Mouse (Mus musculus) heart, embryonic 16.5 days (tissue): ENCODE results near the gene Lrmda. TPM values are rescaled to one million over a fixed set of nuclear protein-coding genes. Genes with fewer than 3 reads are reported as not detected.

Experiments used
- ATAC-seq: fragments of 200-750 bp; cut with Nextera tagmentation; replicated peaks from 2 replicates; pipeline ENCODE4 v1.8.0; 2017; ENCODE audit warnings: moderate number of reproducible peaks; ENCODE audit not compliant: insufficient read depth, low FRiP score; ENCODE audit errors: extremely low read depth
- H3K27ac ChIP-seq: fragments of 300-500 bp; sonication (generic); 2 replicates; pipeline ENCODE4 v1.5.1; 2014; ENCODE audit warnings: mild to moderate bottlenecking, low read length, control low read depth, moderate library complexity
- H3K27me3 ChIP-seq: fragments of 300-500 bp; sonication (generic); 2 replicates; pipeline ENCODE4 v1.6.1; 2014; ENCODE audit warnings: low read length, mixed read lengths; ENCODE audit not compliant: control insufficient read depth, insufficient read depth
- H3K36me3 ChIP-seq: fragments of 300-500 bp; sonication (generic); 2 replicates; pipeline ENCODE4 v1.6.1; 2014; ENCODE audit not compliant: control insufficient read depth, insufficient read depth
- H3K4me1 ChIP-seq: fragments of 300-500 bp; sonication (generic); 2 replicates; pipeline ENCODE4 v1.6.1; 2014; ENCODE audit warnings: low read length, mixed read lengths; ENCODE audit not compliant: control insufficient read depth, insufficient read depth
- H3K4me2 ChIP-seq: fragments of 300-500 bp; sonication (generic); 2 replicates; pipeline ENCODE4 v1.6.1; 2014; ENCODE audit warnings: low read depth, mild to moderate bottlenecking, control low read depth, low read length
- H3K4me3 ChIP-seq: fragments of 300-500 bp; sonication (generic); 2 replicates; pipeline ENCODE4 v1.5.1; 2014; ENCODE audit warnings: mild to moderate bottlenecking, control low read depth, low read length
- H3K9ac ChIP-seq: fragments of 300-500 bp; sonication (generic); 2 replicates; pipeline ENCODE4 v1.6.1; 2014; ENCODE audit warnings: low read length, control low read depth
- H3K9me3 ChIP-seq: fragments of 300-500 bp; sonication (generic); replicated peaks from 2 replicates; pipeline ENCODE4 v1.6.1; 2016; ENCODE audit warnings: low read length; ENCODE audit not compliant: control insufficient read depth
- WGBS: fragments of 180-500 bp; shearing (Covaris S2); extraction: QIAGEN DNeasy Blood & Tissue Kit; methylation state at CpG from one replicate; pipeline ENCODE4 v1.1.7; 2014; 5-methylcytosine and 5-hydroxymethylcytosine counted together
- polyA plus RNA-seq: library from polyadenylated mRNA; unstranded; fragments of >200 nt; fragmentation: Nextera tagmentation; extraction: Ambion mirVana; gene quantifications from 2 replicates; pipeline ENCODE4 v1.2.1, GENCODE M21; 2015

Gene Lrmda
- polyA plus RNA-seq, 1 experiment from 2014 or later, result 0.55 TPM

GRCm38 (mm10) chr14:22495286-22495685, 475.8 kb downstream of the Lrmda start:
- Histone ChIP-seq H3K27ac (no peak overlapping the region), H3K36me3 (no peaks in the 10 kb centered on the region), H3K9me3 (no peaks in the 10 kb centered on the region), H3K4me1 (no peaks in the 10 kb centered on the region), H3K4me3 (no peak overlapping the region), H3K4me2 (no peak overlapping the region), H3K27me3 (no peaks in the 10 kb centered on the region), H3K9ac (no peak overlapping the region)
- WGBS, result 52% methylated on average over 8 of the region's 8 CpGs
- no peak for ATAC-seq

GRCm38 (mm10) chr14:22497636-22498131, 478.2 kb downstream of the Lrmda start:
- WGBS, result 75% methylated on average over 4 of the region's 4 CpGs
- no peak overlapping the region for H3K4me3 ChIP-seq
- H3K9ac ChIP-seq, result no peak overlapping the region
- H3K4me1 ChIP-seq, result no peaks in the 10 kb centered on the region
- H3K27me3 ChIP-seq, result no peaks in the 10 kb centered on the region
- no peaks in the 10 kb centered on the region for H3K9me3 ChIP-seq
- H3K36me3 ChIP-seq, result no peaks in the 10 kb centered on the region
- ATAC-seq, result no peak
- no peak overlapping the region for H3K27ac ChIP-seq
- no peak overlapping the region for H3K4me2 ChIP-seq

- no peak for ATAC-seq
- 69% methylated on average over 6 of the region's 6 CpGs for WGBS
- Histone ChIP-seq H3K27ac (no peak overlapping the region), H3K9me3 (no peaks in the 10 kb centered on the region), H3K4me3 (no peak overlapping the region), H3K27me3 (no peaks in the 10 kb centered on the region), H3K9ac (no peak overlapping the region), H3K4me2 (no peak overlapping the region), H3K36me3 (no peaks in the 10 kb centered on the region), H3K4me1 (no peaks in the 10 kb centered on the region)
These were observed 490.4 kb downstream of the Lrmda start for GRCm38 (mm10) chr14:22509747-22510530.

GRCm38 (mm10) chr14:22510531-22510785, 490.9 kb downstream of the Lrmda start:
- H3K9me3 ChIP-seq, result no peaks in the 10 kb centered on the region
- H3K4me2 ChIP-seq, result no peak overlapping the region
- no peak overlapping the region for H3K9ac ChIP-seq
- no peaks in the 10 kb centered on the region for H3K36me3 ChIP-seq
- no peaks in the 10 kb centered on the region for H3K27me3 ChIP-seq
- H3K4me1 ChIP-seq, result no peaks in the 10 kb centered on the region
- no peak overlapping the region for H3K27ac ChIP-seq
- no peak overlapping the region for H3K4me3 ChIP-seq
- no peak for ATAC-seq

- Histone ChIP-seq H3K36me3 (no peaks in the 10 kb centered on the region), H3K27ac (no peak overlapping the region), H3K27me3 (no peaks in the 10 kb centered on the region), H3K4me2 (no peak overlapping the region), H3K4me1 (no peaks in the 10 kb centered on the region), H3K9me3 (no peaks in the 10 kb centered on the region), H3K4me3 (no peak overlapping the region), H3K9ac (no peak overlapping the region)
- WGBS, result 55% methylated on average over 5 of the region's 5 CpGs
- ATAC-seq, result no peak
These were observed 495.0 kb downstream of the Lrmda start for GRCm38 (mm10) chr14:22514362-22515084.

GRCm38 (mm10) chr14:22530706-22531105, 511.2 kb downstream of the Lrmda start:
- Histone ChIP-seq H3K27me3 (no peaks in the 10 kb centered on the region), H3K4me2 (no peak overlapping the region), H3K4me1 (no peaks in the 10 kb centered on the region), H3K27ac (no peak overlapping the region), H3K9me3 (no peaks in the 10 kb centered on the region), H3K9ac (no peak overlapping the region), H3K36me3 (no peaks in the 10 kb centered on the region), H3K4me3 (no peak overlapping the region)
- WGBS, result 77% methylated on average over 3 of the region's 3 CpGs
- ATAC-seq, result no peak

- H3K4me2 ChIP-seq, result no peak overlapping the region
- no peak overlapping the region for H3K9ac ChIP-seq
- 47% methylated on average over 3 of the region's 3 CpGs for WGBS
- H3K9me3 ChIP-seq, result no peaks in the 10 kb centered on the region
- no peaks in the 10 kb centered on the region for H3K36me3 ChIP-seq
- H3K27me3 ChIP-seq, result no peaks in the 10 kb centered on the region
- no peak overlapping the region for H3K27ac ChIP-seq
- no peak for ATAC-seq
- no peak overlapping the region for H3K4me3 ChIP-seq
- no peaks in the 10 kb centered on the region for H3K4me1 ChIP-seq
These were observed 514.0 kb downstream of the Lrmda start for GRCm38 (mm10) chr14:22533501-22533900.

GRCm38 (mm10) chr14:22545887-22546675, 526.6 kb downstream of the Lrmda start:
- 58% methylated on average over 8 of the region's 8 CpGs for WGBS
- no peaks in the 10 kb centered on the region for H3K9me3 ChIP-seq
- H3K36me3 ChIP-seq, result no peaks in the 10 kb centered on the region
- H3K4me3 ChIP-seq, result no peak overlapping the region
- ATAC-seq, result no peak
- H3K4me2 ChIP-seq, result no peak overlapping the region
- H3K27me3 ChIP-seq, result no peaks in the 10 kb centered on the region
- no peak overlapping the region for H3K9ac ChIP-seq
- no peaks in the 10 kb centered on the region for H3K4me1 ChIP-seq
- no peak overlapping the region for H3K27ac ChIP-seq

GRCm38 (mm10) chr14:22546676-22546984, 527.1 kb downstream of the Lrmda start:
- H3K27me3 ChIP-seq, result no peaks in the 10 kb centered on the region
- WGBS, result 67% methylated on average over 4 of the region's 4 CpGs
- H3K4me1 ChIP-seq, result no peaks in the 10 kb centered on the region
- no peak overlapping the region for H3K27ac ChIP-seq
- no peak overlapping the region for H3K4me2 ChIP-seq
- no peak for ATAC-seq
- no peak overlapping the region for H3K9ac ChIP-seq
- H3K36me3 ChIP-seq, result no peaks in the 10 kb centered on the region
- H3K9me3 ChIP-seq, result no peaks in the 10 kb centered on the region
- no peak overlapping the region for H3K4me3 ChIP-seq
